Mouse (Mus musculus) Patski (cell line): ENCODE data around the gene Bdkrb2. TPM values are rescaled to one million over a fixed set of nuclear protein-coding genes. Genes with fewer than 3 reads are reported as not detected.
A peak's percentile ranks its signal among the peaks of the same experiment; 100 is the strongest.

Experiments
- ATAC-seq: fragments of 100-300 bp; one replicate; pipeline ENCODE4 v1.8.0; 2021
- CTCF ChIA-PET: fragments of 350-600 bp; sonication (Branson Sonifier 250); formaldehyde crosslinking; loops from one replicate; lab custom pipeline; 2022; ENCODE audit warnings: inconsistent platforms; lab: Charles Lee
- POLR2A ChIA-PET: fragments of 350-600 bp; sonication (Branson Sonifier 250); formaldehyde crosslinking; loops from one replicate; lab custom pipeline; 2022; ENCODE audit warnings: antibody characterized with exemption, inconsistent platforms; lab: Charles Lee
- DNase-seq: peaks from one replicate; pipeline ENCODE4 v3.0.0-alpha.2; 2011; ENCODE audit warnings: low read depth, low spot score
- H3K27me3 ChIP-seq: fragments of 371-371 bp; one replicate; pipeline ENCODE4 v1.5.1; 2021
- CTCF ChIP-seq: fragments of 100-300 bp; IDR thresholded peaks from one replicate; pipeline ENCODE4 v1.5.1; 2021
- in situ Hi-C: fragments of 300-500 bp; cut with MboI; formaldehyde crosslinking; loops from 3 replicates; pipeline ENCODE4 v1.11.1; 2018; ENCODE audit warnings: low pct_unique_long_range_greater_than_20kb, mixed read lengths
- polyA plus RNA-seq: library from polyadenylated mRNA; unstranded; gene quantifications from one replicate; pipeline ENCODE4 v1.2.3, GENCODE M21; 2021

Bdkrb2 gene
- polyA plus RNA-seq: 0.23 TPM

- CTCF ChIA-PET: interaction anchor here (1.2 to 2.8 kb wide), 3 partner anchors 16 to 65 kb away, joined by 3 to 8 read pairs (median 4); no protein-coding TSS in a partner anchor
- no peak for TF ChIP-seq CTCF
- in situ Hi-C loops: no loop called here
- no peak for DNase-seq
- H3K27me3 ChIP-seq: no peaks in the 10 kb centered on the region
- ATAC-seq: peak; percentile 60
- POLR2A ChIA-PET: no interaction called here
Measured at GRCm38 (mm10) chr12:105562936-105563680, at the start of gene Bdkrb2. Gene Bdkrb2, plus strand, starts transcription at chr12:105563226.

- ChIA-PET POLR2A (no interaction called here), CTCF (no interaction called here)
- in situ Hi-C loops: no loop called here
- ATAC-seq (no peak), DNase-seq (no peak)
- peaks cover 9% of the 10 kb centered on the region for H3K27me3 ChIP-seq
- no peak for TF ChIP-seq CTCF
Measured at GRCm38 (mm10) chr12:105514111-105514510, 48.9 kb upstream of the Bdkrb2 start.

- peak; percentile 52 for ATAC-seq
- ChIA-PET POLR2A (no interaction called here), CTCF (no interaction called here)
- TF ChIP-seq CTCF: no peak
- in situ Hi-C loops: no loop called here
- H3K27me3 ChIP-seq: peaks cover 7% of the 10 kb centered on the region
- DNase-seq: peak; percentile 84
Measured at GRCm38 (mm10) chr12:105517026-105517675, 45.9 kb upstream of the Bdkrb2 start.

- peaks cover 7% of the 10 kb centered on the region for H3K27me3 ChIP-seq
- in situ Hi-C loops: no loop called here
- POLR2A ChIA-PET: interaction anchor here (0.6 kb wide), 1 partner anchor 83 kb away, joined by 4 read pairs; the partner anchor contains the start of gene Bdkrb1
- no peak for ATAC-seq
- CTCF ChIA-PET: no interaction called here
- no peak for DNase-seq
- no peak for TF ChIP-seq CTCF
Measured at GRCm38 (mm10) chr12:105519851-105520250, 43.2 kb upstream of the Bdkrb2 start.

GRCm38 (mm10) chr12:105521170-105521762, 41.8 kb upstream of the Bdkrb2 start:
- ChIA-PET CTCF (no interaction called here), POLR2A (no interaction called here)
- in situ Hi-C loops: no loop called here
- no peak for TF ChIP-seq CTCF
- H3K27me3 ChIP-seq: peaks cover 5% of the 10 kb centered on the region
- no peak for ATAC-seq
- no peak for DNase-seq

- no peak for TF ChIP-seq CTCF
Measured at GRCm38 (mm10) chr12:105523737-105524136, 39.3 kb upstream of the Bdkrb2 start.

GRCm38 (mm10) chr12:105526186-105526585, 36.8 kb upstream of the Bdkrb2 start:
- CTCF ChIA-PET: no interaction called here
- POLR2A ChIA-PET: no interaction called here
- TF ChIP-seq CTCF: no peak
- H3K27me3 ChIP-seq: peaks cover 11% of the 10 kb centered on the region
- ATAC-seq (no peak), DNase-seq (no peak)
- in situ Hi-C loops: no loop called here

More at GRCm38 (mm10) chr12:105523737-105524136, 39.3 kb upstream of the Bdkrb2 start:
- ATAC-seq: no peak
- in situ Hi-C loops: no loop called here
- no peak for DNase-seq
- ChIA-PET CTCF (no interaction called here), POLR2A (no interaction called here)
- H3K27me3 ChIP-seq: peaks cover 3% of the 10 kb centered on the region

GRCm38 (mm10) chr12:105526829-105527228, 36.2 kb upstream of the Bdkrb2 start:
- CTCF ChIA-PET: no interaction called here

GRCm38 (mm10) chr12:105529545-105529944, 33.5 kb upstream of the Bdkrb2 start:
- POLR2A ChIA-PET: no interaction called here
- no peak for TF ChIP-seq CTCF
- CTCF ChIA-PET: no interaction called here
- in situ Hi-C loops: no loop called here
- peaks cover 8% of the 10 kb centered on the region for H3K27me3 ChIP-seq
- DNase-seq (no peak), ATAC-seq (no peak)

More at GRCm38 (mm10) chr12:105526829-105527228, 36.2 kb upstream of the Bdkrb2 start:
- POLR2A ChIA-PET: no interaction called here
- DNase-seq (no peak), ATAC-seq (no peak)
- peaks cover 8% of the 10 kb centered on the region for H3K27me3 ChIP-seq
- no peak for TF ChIP-seq CTCF
- in situ Hi-C loops: no loop called here

GRCm38 (mm10) chr12:105531724-105532371, 31.2 kb upstream of the Bdkrb2 start:
- ATAC-seq (no peak), DNase-seq (no peak)
- TF ChIP-seq CTCF: no peak
- ChIA-PET CTCF (interaction anchor here (0.5 to 1.2 kb wide), 2 partner anchors 45 to 53 kb away, joined by 3 read pairs; no protein-coding TSS in a partner anchor), POLR2A (no interaction called here)
- in situ Hi-C loops: no loop called here
- H3K27me3 ChIP-seq: peaks cover 8% of the 10 kb centered on the region
